Mouse (Mus musculus): ENCODE data around the gene Fam25c. TPM values are rescaled to one million over a fixed set of nuclear protein-coding genes. Genes with fewer than 3 reads are reported as not detected.

The Fam25c gene
- total and polyA plus RNA-seq, 3 experiments = not detected

GRCm38 (mm10) chr14:34382921-34383704 lies 27.9 kb upstream of the Fam25c start:
- Histone ChIP-seq H3K4me1 (ENCODE audit: control insufficient read depth in 1 of 2, insufficient read depth in 2 of 2, low read length in 2 of 2) (peaks cover 0 to 2% of the 10 kb centered on the region in 2 experiments; a peak in 1 of 4 replicates), H3K4me3 (ENCODE audit: control insufficient read depth in 1 of 2, insufficient read depth in 1 of 2, low read depth in 2 of 2, low read length in 2 of 2) (no peak overlapping the region), H3K79me2 (ENCODE audit: control insufficient read depth, insufficient read depth, low read length, poor library complexity) (no peaks in the 10 kb centered on the region), H3K9me3 (replicated peaks; ENCODE audit: insufficient read depth, low read length) (no peaks in the 10 kb centered on the region), H3K9ac (ENCODE audit: control insufficient read depth, low read depth, low read length, poor library complexity, severe bottlenecking) (no peak overlapping the region), H3K27me3 (ENCODE audit: control insufficient read depth in 1 of 2, insufficient read depth in 2 of 2, low read length in 2 of 2) (no peaks in the 10 kb centered on the region), H3K27ac (ENCODE audit: control insufficient read depth, low read depth, low read length) (peak overlapping the region; percentile 45; the same call in 1 of the 2 replicates), H3K36me3 (ENCODE audit: control insufficient read depth in 1 of 2, insufficient read depth in 2 of 2, low read length in 2 of 2) (no peaks in the 10 kb centered on the region)
- DNase-seq (ENCODE audit: low read depth, low spot score) = peak; percentile 68
- TF ChIP-seq UBTF (IDR thresholded peaks at IDR 0.05; ENCODE audit: borderline replicate concordance, insufficient read depth, low read depth, low read length) (no peak), RCOR1 (IDR thresholded peaks at IDR 0.05; ENCODE audit: low read depth, low read length) (0 out of 2 replicates have a peak, but pooled peaks have one; percentile 16), USF1 (IDR thresholded peaks at IDR 0.05; ENCODE audit: low read depth, low read length) (peak; percentile 40; the same call in 1 of the 2 replicates), ETS1 (IDR thresholded peaks at IDR 0.05; ENCODE audit: low read depth, low read length) (peak; percentile 34; the same call in 1 of the 2 replicates), E2F4 (IDR thresholded peaks at IDR 0.05; ENCODE audit: borderline replicate concordance, low read depth, low read length) (no peak), EP300 (IDR thresholded peaks at IDR 0.05; ENCODE audit: low read depth in 1 of 2, low read length in 2 of 2) (peak; percentile 64 to 76; a peak in 3 of 4 replicates), POLR2A (IDR thresholded peaks at IDR 0.05; ENCODE audit: control insufficient read depth in 1 of 2, insufficient read depth in 1 of 2, low read depth in 1 of 2, low read length in 2 of 2, poor library complexity in 1 of 2) (no peak), ZNF384 (IDR thresholded peaks at IDR 0.05; ENCODE audit: low read depth, low read length) (no peak), TAL1 (IDR thresholded peaks at IDR 0.05; ENCODE audit: low read length) (no peak), TCF12 (IDR thresholded peaks at IDR 0.05; ENCODE audit: low read depth, low read length) (peak; percentile 26; the same call in 1 of the 2 replicates), GATA1 (IDR thresholded peaks at IDR 0.05; ENCODE audit: low read depth, low read length) (peak; percentile 55; the same call in 1 of the 2 replicates), MAZ (IDR thresholded peaks at IDR 0.05; ENCODE audit: low read depth, low read length) (no peak)

- Histone ChIP-seq H3K9ac (ENCODE audit: control insufficient read depth, low read depth, low read length, poor library complexity, severe bottlenecking) (no peak overlapping the region), H3K79me2 (ENCODE audit: control insufficient read depth, insufficient read depth, low read length, poor library complexity) (no peaks in the 10 kb centered on the region), H3K27ac (ENCODE audit: control insufficient read depth, low read depth, low read length) (no peak overlapping the region), H3K36me3 (ENCODE audit: control insufficient read depth in 1 of 2, insufficient read depth in 2 of 2, low read length in 2 of 2) (no peaks in the 10 kb centered on the region), H3K4me3 (ENCODE audit: control insufficient read depth in 1 of 2, insufficient read depth in 1 of 2, low read depth in 2 of 2, low read length in 2 of 2) (no peak overlapping the region), H3K27me3 (ENCODE audit: control insufficient read depth in 1 of 2, insufficient read depth in 2 of 2, low read length in 2 of 2) (no peaks in the 10 kb centered on the region), H3K9me3 (replicated peaks; ENCODE audit: insufficient read depth, low read length) (no peaks in the 10 kb centered on the region), H3K4me1 (ENCODE audit: control insufficient read depth in 1 of 2, insufficient read depth in 2 of 2, low read length in 2 of 2) (peaks cover 0 to 2% of the 10 kb centered on the region in 2 experiments; a peak in 1 of 4 replicates)
- DNase-seq (ENCODE audit: low read depth, low spot score) = no peak
- TF ChIP-seq E2F4 (IDR thresholded peaks at IDR 0.05; ENCODE audit: borderline replicate concordance, low read depth, low read length) (no peak), SIN3A (IDR thresholded peaks at IDR 0.05; ENCODE audit: low read length) (no peak), GATA1 (IDR thresholded peaks at IDR 0.05; ENCODE audit: low read depth, low read length) (no peak), JUND (IDR thresholded peaks at IDR 0.05; ENCODE audit: low read depth, low read length) (no peak), POLR2AphosphoS2 (IDR thresholded peaks at IDR 0.05; ENCODE audit: low read length) (no peak), POLR2A (IDR thresholded peaks at IDR 0.05; ENCODE audit: control insufficient read depth in 1 of 2, insufficient read depth in 1 of 2, low read depth in 1 of 2, low read length in 2 of 2, poor library complexity in 1 of 2) (no peak), MAFK (IDR thresholded peaks at IDR 0.05; ENCODE audit: borderline replicate concordance, low read depth, low read length) (no peak), ZC3H11A (IDR thresholded peaks at IDR 0.05; ENCODE audit: low read depth, low read length) (no peak), RAD21 (IDR thresholded peaks at IDR 0.05; ENCODE audit: low read depth, low read length) (no peak), ELF1 (IDR thresholded peaks at IDR 0.05; ENCODE audit: low read depth, low read length) (no peak), RCOR1 (IDR thresholded peaks at IDR 0.05; ENCODE audit: low read depth, low read length) (no peak)
These were observed 23.5 kb upstream of the Fam25c start for GRCm38 (mm10) chr14:34378560-34379331.

Data from MEL (cell line).